Mouse (Mus musculus) ES-Bruce4 (cell line): ENCODE data around the gene Lin28a. TPM values are rescaled to one million over a fixed set of nuclear protein-coding genes. Genes with fewer than 3 reads are reported as not detected.

ENCODE experiments used
- H3K27ac ChIP-seq: 2 replicates; pipeline ENCODE4 v1.5.1; 2012; ENCODE audit warnings: low read length, inconsistent platforms; ENCODE audit not compliant: insufficient read depth
- H3K27me3 ChIP-seq: 2 replicates; pipeline ENCODE4 v1.6.1; 2012; ENCODE audit warnings: mild to moderate bottlenecking, low read length, inconsistent platforms; ENCODE audit not compliant: control insufficient read depth, poor library complexity, insufficient read depth, severe bottlenecking
- H3K36me3 ChIP-seq: 2 replicates; pipeline ENCODE4 v1.6.1; 2012; ENCODE audit warnings: inconsistent platforms, mild to moderate bottlenecking, low read length, moderate library complexity; ENCODE audit not compliant: control insufficient read depth, poor library complexity, insufficient read depth, severe bottlenecking
- H3K4me1 ChIP-seq: one replicate; pipeline ENCODE4 v1.8.1; 2011; ENCODE audit warnings: low read length; ENCODE audit not compliant: control insufficient read depth, insufficient read depth
- H3K4me3 ChIP-seq: 2 replicates; pipeline ENCODE4 v1.5.1; 2011; ENCODE audit warnings: low read depth, mild to moderate bottlenecking, low read length
- H3K9ac ChIP-seq: 2 replicates; pipeline ENCODE4 v1.6.1; 2012; ENCODE audit warnings: low read depth, mild to moderate bottlenecking, inconsistent platforms; ENCODE audit not compliant: poor library complexity, severe bottlenecking
- H3K9me3 ChIP-seq: replicated peaks from 2 replicates; pipeline ENCODE4 v1.6.1; 2012; ENCODE audit warnings: mild to moderate bottlenecking, low read length, inconsistent platforms; ENCODE audit not compliant: control insufficient read depth, poor library complexity, insufficient read depth, severe bottlenecking
- CTCF ChIP-seq: IDR thresholded peaks from one replicate; pipeline ENCODE4 v1.8.1; 2011; ENCODE audit warnings: low read depth, low read length
- EP300 ChIP-seq: IDR thresholded peaks from 2 replicates; pipeline ENCODE4 v1.6.1; 2011; ENCODE audit warnings: low read depth, low read length; ENCODE audit not compliant: insufficient read depth
- POLR2A ChIP-seq: IDR thresholded peaks from one replicate; pipeline ENCODE4 v1.8.1; 2011; ENCODE audit warnings: low read length; ENCODE audit not compliant: insufficient read depth
- polyA plus RNA-seq: library from polyadenylated mRNA; stranded (reverse); fragments of >200 nt; gene quantifications from 2 replicates; pipeline ENCODE4 v1.2.4, GENCODE M21; 2011; ENCODE audit warnings: low read depth; ENCODE audit not compliant: missing spikeins, insufficient read depth, insufficient read length

Lin28a gene
- polyA plus RNA-seq, 1 experiment, result 217 TPM

GRCm38 (mm10) chr4:133956358-133956757, 62.3 kb downstream of the Lin28a start:
- TF ChIP-seq POLR2A (peak; percentile 86), EP300 (peak; percentile 67; the same call in 1 of the 2 replicates), CTCF (no peak)
- peak overlapping the region; percentile 66 for H3K27ac ChIP-seq
- H3K36me3 ChIP-seq, result peaks cover 11% of the 10 kb centered on the region
- H3K9ac ChIP-seq, result peak overlapping the region; percentile 87
- H3K9me3 ChIP-seq, result peaks cover 6% of the 10 kb centered on the region
- peaks cover 6% of the 10 kb centered on the region for H3K4me1 ChIP-seq
- no peaks in the 10 kb centered on the region for H3K27me3 ChIP-seq
- peak overlapping the region; percentile 95 for H3K4me3 ChIP-seq

Other genes starting within 250 kb of the Lin28a start
- 73.2 and 86.4 TPM in 2 replicates for gene Rps6ka1, start 131.0 kb downstream of the Lin28a start, polyA plus RNA-seq
- gene Hmgn2, start 50.2 kb downstream of the Lin28a start, polyA plus RNA-seq, result 253 and 257 TPM in 2 replicates
- gene Dhdds, start 17.9 kb downstream of the Lin28a start, polyA plus RNA-seq, result 18.5 and 23.5 TPM in 2 replicates
- gene Zfp683, start 35.0 kb upstream of the Lin28a start, polyA plus RNA-seq, result not detected in 2 replicates
- gene Crybg2, start 42.0 kb upstream of the Lin28a start, polyA plus RNA-seq, result 19.2 and 26.1 TPM in 2 replicates
- not detected in 2 replicates for gene Cd52, start 76.2 kb upstream of the Lin28a start, polyA plus RNA-seq
- 10.4 and 11.6 TPM in 2 replicates for gene Ubxn11, start 83.7 kb upstream of the Lin28a start, polyA plus RNA-seq
- 105 and 106 TPM in 2 replicates for gene Sh3bgrl3, start 109.9 kb upstream of the Lin28a start, polyA plus RNA-seq
- 66.3 and 69.0 TPM in 2 replicates for gene Cep85, start 168.3 kb upstream of the Lin28a start, polyA plus RNA-seq
- not detected in 2 replicates for gene Gm7534, start 184.2 kb upstream of the Lin28a start, polyA plus RNA-seq
- not detected in 2 replicates for gene Catsper4, start 208.5 kb upstream of the Lin28a start, polyA plus RNA-seq
- 10.4 and 10.8 TPM in 2 replicates for gene Cnksr1, start 219.6 kb upstream of the Lin28a start, polyA plus RNA-seq
- gene E130218I03Rik, start 224.8 kb upstream of the Lin28a start, polyA plus RNA-seq, result not detected in 2 replicates
- gene Zfp593, start 226.8 kb upstream of the Lin28a start, polyA plus RNA-seq, result 16.8 and 17.2 TPM in 2 replicates
- not detected in 2 replicates for gene Gm30191, start 228.1 kb upstream of the Lin28a start, polyA plus RNA-seq
- gene Grrp1, start 235.3 kb upstream of the Lin28a start, polyA plus RNA-seq, result 0.55 TPM in 1 of 2 replicates, not detected in the other